Mouse (Mus musculus): ENCODE results near the gene Gtf3a. TPM values are rescaled to one million over a fixed set of nuclear protein-coding genes. Genes with fewer than 3 reads are reported as not detected.

The Gtf3a gene
- total and polyA plus RNA-seq, 3 experiments = 110 to 133 (median 130) TPM

DNA sequence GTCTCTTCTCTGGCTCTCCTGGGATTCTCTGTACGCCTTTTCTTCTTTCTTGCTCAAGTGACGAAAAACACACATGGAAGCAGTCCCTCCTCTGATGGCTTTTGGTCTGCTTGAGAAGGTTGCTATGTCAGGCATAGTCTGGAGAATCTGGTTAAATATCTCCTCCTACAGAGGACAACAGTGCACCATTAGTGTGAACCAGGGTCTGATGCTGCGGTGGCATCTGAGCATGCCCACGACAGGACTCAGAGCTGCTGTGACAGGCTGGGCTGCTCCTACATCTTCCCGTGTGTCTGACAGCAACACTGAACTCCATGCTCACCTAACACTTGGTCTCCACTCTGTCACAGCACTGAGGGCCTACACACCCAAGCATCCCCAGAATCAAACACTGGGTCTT lies 7.2 kb downstream of the Gtf3a start:
- Histone ChIP-seq H3K9ac (ENCODE audit: insufficient read depth, low read depth) (no peak overlapping the region), H3K4me2 (ENCODE audit: insufficient read depth, low read depth, poor library complexity, severe bottlenecking) (no peak overlapping the region), H3K27me3 (replicated peaks) (no peaks in the 10 kb centered on the region), H3K4me1 (ENCODE audit: control insufficient read depth in 1 of 2, insufficient read depth in 2 of 2) (peaks cover 0 to 3% of the 10 kb centered on the region in 2 experiments; a peak in 2 of 4 replicates), H3K36me3 (replicated peaks in 1 of 2; ENCODE audit: control insufficient read depth in 1 of 2, insufficient read depth in 1 of 2, low read length in 1 of 2) (peaks cover 76 to 97% of the 10 kb centered on the region in 2 experiments), H3K9me3 (replicated peaks; ENCODE audit: low read length) (no peaks in the 10 kb centered on the region), H3K79me2 (replicated peaks; ENCODE audit: control insufficient read depth, extremely low read depth, insufficient read depth, poor library complexity, severe bottlenecking) (peaks cover 4% of the 10 kb centered on the region), H3K4me3 (replicated peaks in 1 of 3; ENCODE audit: low read depth in 2 of 3, low read length in 2 of 3, poor library complexity in 1 of 3) (no peak overlapping the region), H3K27ac (ENCODE audit: insufficient read depth, low read depth) (no peak overlapping the region)
- in situ Hi-C loops (cut with MboI; ENCODE audit: low pct_ligation_motif_present, low pct_unique_long_range_greater_than_20kb, low sequenced_read_pairs) (no loop called here), dilution Hi-C loops (cut with MboI; ENCODE audit: extremely low pct_ligation_motif_present, extremely low pct_unique_long_range_greater_than_20kb, low sequenced_read_pairs) (no loop called here)
- DNase-seq (ENCODE audit: extremely low read depth) = no peak
- TF ChIP-seq RCOR1 (conservative IDR thresholded peaks at IDR 0.05; ENCODE audit: low read depth, low read length) (no peak), RAD21 (IDR thresholded peaks at IDR 0.05; ENCODE audit: low read depth, low read length) (no peak), NRF1 (IDR thresholded peaks at IDR 0.05; ENCODE audit: low read depth, low read length) (no peak), ELF1 (IDR thresholded peaks at IDR 0.05; ENCODE audit: low read depth, low read length) (no peak), TCF12 (IDR thresholded peaks at IDR 0.05; ENCODE audit: low read depth, low read length) (no peak), MXI1 (IDR thresholded peaks at IDR 0.05; ENCODE audit: low read depth, low read length) (no peak), SMC3 (IDR thresholded peaks at IDR 0.05; ENCODE audit: low read depth, low read length) (no peak), PAX5 (IDR thresholded peaks at IDR 0.05; ENCODE audit: low read length) (no peak), MYC (IDR thresholded peaks at IDR 0.05; ENCODE audit: low read depth, low read length) (no peak), MAX (IDR thresholded peaks at IDR 0.05; ENCODE audit: low read length) (no peak)

DNA sequence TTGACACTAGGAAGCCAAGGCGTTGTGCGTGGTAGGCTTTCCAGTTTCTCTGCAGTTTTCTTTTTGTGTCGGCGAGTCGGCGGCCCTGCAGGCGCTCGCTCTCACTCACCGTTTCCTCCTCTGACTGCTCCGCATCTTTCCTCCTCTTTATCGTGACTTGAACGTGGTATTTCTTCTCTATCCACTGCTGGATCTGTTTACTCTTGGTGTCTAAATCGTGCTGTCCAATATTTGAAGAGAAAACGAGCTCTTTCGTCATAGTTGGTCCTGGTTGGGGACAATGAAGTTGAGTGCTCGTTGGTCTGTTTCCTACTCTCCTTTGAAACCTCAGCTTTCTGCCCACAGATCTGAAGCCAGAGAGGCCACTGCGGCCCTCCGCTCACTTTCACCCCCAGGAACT lies 8.2 kb downstream of the Gtf3a start:
- peaks cover 2 to 5% of the 10 kb centered on the region in 2 experiments; a peak in 1 of 4 replicates for H3K4me1 ChIP-seq (ENCODE audit: control insufficient read depth in 1 of 2, insufficient read depth in 2 of 2)
- in situ Hi-C loops (cut with MboI; ENCODE audit: low pct_ligation_motif_present, low pct_unique_long_range_greater_than_20kb, low sequenced_read_pairs) (no loop called here), dilution Hi-C loops (cut with MboI; ENCODE audit: extremely low pct_ligation_motif_present, extremely low pct_unique_long_range_greater_than_20kb, low sequenced_read_pairs) (no loop called here)
- peaks cover 75 to 97% of the 10 kb centered on the region in 2 experiments for H3K36me3 ChIP-seq (replicated peaks in 1 of 2; ENCODE audit: control insufficient read depth in 1 of 2, insufficient read depth in 1 of 2, low read length in 1 of 2)
- no peak overlapping the region for H3K27ac ChIP-seq (ENCODE audit: insufficient read depth, low read depth)
- H3K4me3 ChIP-seq (replicated peaks in 1 of 3; ENCODE audit: low read depth in 2 of 3, low read length in 2 of 3, poor library complexity in 1 of 3) = no peak overlapping the region
- H3K4me2 ChIP-seq (ENCODE audit: insufficient read depth, low read depth, poor library complexity, severe bottlenecking) = no peak overlapping the region
- H3K79me2 ChIP-seq (replicated peaks; ENCODE audit: control insufficient read depth, extremely low read depth, insufficient read depth, poor library complexity, severe bottlenecking) = 0 out of 2 replicates have a peak, but pooled peaks cover 2% of the 10 kb centered on the region
- no peak overlapping the region for H3K9ac ChIP-seq (ENCODE audit: insufficient read depth, low read depth)
- no peaks in the 10 kb centered on the region for H3K9me3 ChIP-seq (replicated peaks; ENCODE audit: low read length)
- no peak for TF ChIP-seq USF1 (IDR thresholded peaks at IDR 0.05; ENCODE audit: low read depth, low read length)
- TF ChIP-seq JUN (IDR thresholded peaks at IDR 0.05; ENCODE audit: insufficient read depth, low read depth, low read length) = no peak
- TF ChIP-seq E2F4 (IDR thresholded peaks at IDR 0.05; ENCODE audit: insufficient replicate concordance, low read depth, low read length) = no peak
- no peak for TF ChIP-seq MYC (IDR thresholded peaks at IDR 0.05; ENCODE audit: low read depth, low read length)
- no peak for TF ChIP-seq EP300 (IDR thresholded peaks at IDR 0.05; ENCODE audit: low read length)
- no peak for TF ChIP-seq RCOR1 (conservative IDR thresholded peaks at IDR 0.05; ENCODE audit: low read depth, low read length)
- no peak for TF ChIP-seq TBP (conservative IDR thresholded peaks at IDR 0.05; ENCODE audit: low read depth, low read length)
- no peak for TF ChIP-seq MAX (IDR thresholded peaks at IDR 0.05; ENCODE audit: low read length)
- no peak for TF ChIP-seq CHD2 (IDR thresholded peaks at IDR 0.05; ENCODE audit: low read length)
- TF ChIP-seq GABPA (IDR thresholded peaks at IDR 0.05; ENCODE audit: insufficient replicate concordance, low read depth, low read length) = no peak
- TF ChIP-seq PAX5 (IDR thresholded peaks at IDR 0.05; ENCODE audit: low read length) = no peak
- no peak for TF ChIP-seq BHLHE40 (IDR thresholded peaks at IDR 0.05; ENCODE audit: low read depth, low read length)
- no peak for TF ChIP-seq USF2 (conservative IDR thresholded peaks at IDR 0.05; ENCODE audit: low read depth, low read length)
- TF ChIP-seq SMC3 (IDR thresholded peaks at IDR 0.05; ENCODE audit: low read depth, low read length) = no peak
- no peak for TF ChIP-seq ZNF384 (IDR thresholded peaks at IDR 0.05; ENCODE audit: low read depth, low read length)
- TF ChIP-seq MXI1 (IDR thresholded peaks at IDR 0.05; ENCODE audit: low read depth, low read length) = no peak
- DNase-seq (ENCODE audit: extremely low read depth) = no peak
- no peaks in the 10 kb centered on the region for H3K27me3 ChIP-seq (replicated peaks)
